Mouse (Mus musculus) urinary bladder, postnatal 36 days (tissue): ENCODE measurements around the gene Insl5.

Source experiments
- DNase-seq, 2 experiments: peaks; one replicate each; pipeline ENCODE4 v3.0.0; 2022; ENCODE audit warnings: low spot score in 2 of 2, mixed read lengths in 1 of 2

Gene Insl5

GRCm38 (mm10) chr4:103026621-103027020 is at the start of gene Insl5:
Gene Insl5 (minus strand): TSS chr4:103026842.
- no peak for DNase-seq

- DNase-seq = no peak
Measured at GRCm38 (mm10) chr4:103070631-103071030, 44.0 kb upstream of the Insl5 start.

- no peak for DNase-seq
Measured at GRCm38 (mm10) chr4:103067906-103068655, 41.4 kb upstream of the Insl5 start.

GRCm38 (mm10) chr4:103064976-103065375 is 38.3 kb upstream of the Insl5 start:
- DNase-seq = no peak

GRCm38 (mm10) chr4:103064421-103064820 is 37.8 kb upstream of the Insl5 start:
- no peak for DNase-seq

GRCm38 (mm10) chr4:103056909-103057308 is 30.3 kb upstream of the Insl5 start:
- DNase-seq = no peak

- no peak for DNase-seq
Measured at GRCm38 (mm10) chr4:103048046-103048445, 21.4 kb upstream of the Insl5 start.

GRCm38 (mm10) chr4:103042997-103043396 is 16.4 kb upstream of the Insl5 start:
- DNase-seq = no peak

GRCm38 (mm10) chr4:103039838-103040191 is 13.2 kb upstream of the Insl5 start:
- no peak for DNase-seq

- no peak for DNase-seq
Measured at GRCm38 (mm10) chr4:103039103-103039837, 12.6 kb upstream of the Insl5 start.

- no peak for DNase-seq
Measured at GRCm38 (mm10) chr4:103028177-103029088, 1.8 kb upstream of the Insl5 start.

GRCm38 (mm10) chr4:103027745-103028144 is 1.1 kb upstream of the Insl5 start:
- no peak for DNase-seq

- DNase-seq = no peak
Measured at GRCm38 (mm10) chr4:103013490-103013889, 13.2 kb downstream of the Insl5 start.

- no peak for DNase-seq
Measured at GRCm38 (mm10) chr4:103011823-103012222, 14.8 kb downstream of the Insl5 start.

GRCm38 (mm10) chr4:103010734-103011133 is 15.9 kb downstream of the Insl5 start:
- no peak for DNase-seq

GRCm38 (mm10) chr4:103006943-103007418 is 19.7 kb downstream of the Insl5 start:
- DNase-seq = no peak

GRCm38 (mm10) chr4:103006266-103006665 is 20.4 kb downstream of the Insl5 start:
- DNase-seq = no peak

- no peak for DNase-seq
Measured at GRCm38 (mm10) chr4:103005190-103005945, 21.3 kb downstream of the Insl5 start.

- DNase-seq = no peak
Measured at GRCm38 (mm10) chr4:103004681-103005080, 22.0 kb downstream of the Insl5 start.

- no peak for DNase-seq
Measured at GRCm38 (mm10) chr4:102991685-102992084, 35.0 kb downstream of the Insl5 start.
